Mouse (Mus musculus): ENCODE data around the gene Klhl30. TPM values are rescaled to one million over a fixed set of nuclear protein-coding genes. Genes with fewer than 3 reads are reported as not detected.

The Klhl30 gene
- polyA plus RNA-seq, 1 experiment from 2014 or later: 0.55 TPM

GRCm38 (mm10) chr1:91321760-91322438 is 28.9 kb upstream of the Klhl30 start, which contains the start of gene Espnl:
Gene Espnl, plus strand, starts transcription at chr1:91322075.
- Histone ChIP-seq H3K4me2 (ENCODE audit: low read depth, low read length) (no peak within 1 kb of the TSS), H3K4me1 (ENCODE audit: control insufficient read depth, insufficient read depth, low read length) (no peaks in the 10 kb centered on the region), H3K27me3 (ENCODE audit: control insufficient read depth, insufficient read depth, low read length) (no peaks in the 10 kb centered on the region), H3K27ac (replicated peaks; ENCODE audit: low read depth, low read length) (no peak within 1 kb of the TSS), H3K9ac (replicated peaks; ENCODE audit: low read length) (peak within 1 kb of the TSS; percentile 6; the same call in 1 of the 2 replicates), H3K4me3 (ENCODE audit: low read depth, low read length) (no peak within 1 kb of the TSS), H3K9me3 (replicated peaks; ENCODE audit: control insufficient read depth, low read length) (no peaks in the 10 kb centered on the region), H3K36me3 (replicated peaks; ENCODE audit: control insufficient read depth, insufficient read depth, low read depth, low read length) (no peaks in the 10 kb centered on the region)
- DNase-seq (ENCODE audit: low spot score): no peak
- ATAC-seq (replicated peaks; ENCODE audit: insufficient number of reproducible peaks, low FRiP score, low TSS enrichment, low read depth): no peak
- 66% methylated on average over 19 of the region's 19 CpGs for WGBS

- Histone ChIP-seq H3K9me3 (replicated peaks; ENCODE audit: control insufficient read depth, low read length) (no peaks in the 10 kb centered on the region), H3K4me3 (ENCODE audit: low read depth, low read length) (no peak overlapping the region), H3K4me2 (ENCODE audit: low read depth, low read length) (no peak overlapping the region), H3K36me3 (replicated peaks; ENCODE audit: control insufficient read depth, insufficient read depth, low read depth, low read length) (no peaks in the 10 kb centered on the region), H3K9ac (replicated peaks; ENCODE audit: low read length) (no peak overlapping the region), H3K4me1 (ENCODE audit: control insufficient read depth, insufficient read depth, low read length) (no peaks in the 10 kb centered on the region), H3K27me3 (ENCODE audit: control insufficient read depth, insufficient read depth, low read length) (no peaks in the 10 kb centered on the region), H3K27ac (replicated peaks; ENCODE audit: low read depth, low read length) (no peak overlapping the region)
- WGBS: 61% methylated on average over 2 of the region's 2 CpGs
- DNase-seq (ENCODE audit: low spot score): no peak
- no peak for ATAC-seq (replicated peaks; ENCODE audit: insufficient number of reproducible peaks, low FRiP score, low TSS enrichment, low read depth)
These were observed 26.2 kb upstream of the Klhl30 start for GRCm38 (mm10) chr1:91324646-91325045.

- Histone ChIP-seq H3K27me3 (ENCODE audit: control insufficient read depth, insufficient read depth, low read length) (no peaks in the 10 kb centered on the region), H3K9me3 (replicated peaks; ENCODE audit: control insufficient read depth, low read length) (no peaks in the 10 kb centered on the region), H3K9ac (replicated peaks; ENCODE audit: low read length) (no peak overlapping the region), H3K27ac (replicated peaks; ENCODE audit: low read depth, low read length) (no peak overlapping the region), H3K4me3 (ENCODE audit: low read depth, low read length) (no peak overlapping the region), H3K36me3 (replicated peaks; ENCODE audit: control insufficient read depth, insufficient read depth, low read depth, low read length) (no peaks in the 10 kb centered on the region), H3K4me2 (ENCODE audit: low read depth, low read length) (no peak overlapping the region), H3K4me1 (ENCODE audit: control insufficient read depth, insufficient read depth, low read length) (no peaks in the 10 kb centered on the region)
- ATAC-seq (replicated peaks; ENCODE audit: insufficient number of reproducible peaks, low FRiP score, low TSS enrichment, low read depth) (no peak), DNase-seq (ENCODE audit: low spot score) (no peak)
- WGBS: 63% methylated on average over 4 of the region's 4 CpGs
These were observed 25.3 kb upstream of the Klhl30 start for GRCm38 (mm10) chr1:91325488-91326042.

GRCm38 (mm10) chr1:91332102-91332501 is 18.7 kb upstream of the Klhl30 start:
- 59% methylated on average over 4 of the region's 4 CpGs for WGBS
- Histone ChIP-seq H3K9me3 (replicated peaks; ENCODE audit: control insufficient read depth, low read length) (no peaks in the 10 kb centered on the region), H3K36me3 (replicated peaks; ENCODE audit: control insufficient read depth, insufficient read depth, low read depth, low read length) (no peaks in the 10 kb centered on the region), H3K4me1 (ENCODE audit: control insufficient read depth, insufficient read depth, low read length) (no peaks in the 10 kb centered on the region), H3K4me2 (ENCODE audit: low read depth, low read length) (no peak overlapping the region), H3K27ac (replicated peaks; ENCODE audit: low read depth, low read length) (no peak overlapping the region), H3K27me3 (ENCODE audit: control insufficient read depth, insufficient read depth, low read length) (no peaks in the 10 kb centered on the region), H3K4me3 (ENCODE audit: low read depth, low read length) (no peak overlapping the region), H3K9ac (replicated peaks; ENCODE audit: low read length) (no peak overlapping the region)
- ATAC-seq (replicated peaks; ENCODE audit: insufficient number of reproducible peaks, low FRiP score, low TSS enrichment, low read depth) (no peak), DNase-seq (ENCODE audit: low spot score) (no peak)

- DNase-seq (ENCODE audit: low spot score) (no peak), ATAC-seq (replicated peaks; ENCODE audit: insufficient number of reproducible peaks, low FRiP score, low TSS enrichment, low read depth) (no peak)
- H3K4me3 ChIP-seq (ENCODE audit: low read depth, low read length): no peak overlapping the region
- no peaks in the 10 kb centered on the region for H3K4me1 ChIP-seq (ENCODE audit: control insufficient read depth, insufficient read depth, low read length)
- H3K27me3 ChIP-seq (ENCODE audit: control insufficient read depth, insufficient read depth, low read length): no peaks in the 10 kb centered on the region
- H3K27ac ChIP-seq (replicated peaks; ENCODE audit: low read depth, low read length): no peak overlapping the region
- H3K4me2 ChIP-seq (ENCODE audit: low read depth, low read length): no peak overlapping the region
- H3K9me3 ChIP-seq (replicated peaks; ENCODE audit: control insufficient read depth, low read length): no peaks in the 10 kb centered on the region
- H3K36me3 ChIP-seq (replicated peaks; ENCODE audit: control insufficient read depth, insufficient read depth, low read depth, low read length): no peaks in the 10 kb centered on the region
- no peak overlapping the region for H3K9ac ChIP-seq (replicated peaks; ENCODE audit: low read length)
These were observed 17.2 kb upstream of the Klhl30 start for GRCm38 (mm10) chr1:91333582-91333981.

- H3K27me3 ChIP-seq (ENCODE audit: control insufficient read depth, insufficient read depth, low read length): no peaks in the 10 kb centered on the region
- H3K27ac ChIP-seq (replicated peaks; ENCODE audit: low read depth, low read length): no peak overlapping the region
- no peak for DNase-seq (ENCODE audit: low spot score)
- no peak for ATAC-seq (replicated peaks; ENCODE audit: insufficient number of reproducible peaks, low FRiP score, low TSS enrichment, low read depth)
- no peaks in the 10 kb centered on the region for H3K36me3 ChIP-seq (replicated peaks; ENCODE audit: control insufficient read depth, insufficient read depth, low read depth, low read length)
- no peak overlapping the region for H3K9ac ChIP-seq (replicated peaks; ENCODE audit: low read length)
- WGBS: 86% methylated on average over 7 of the region's 7 CpGs
- H3K9me3 ChIP-seq (replicated peaks; ENCODE audit: control insufficient read depth, low read length): no peaks in the 10 kb centered on the region
- no peak overlapping the region for H3K4me3 ChIP-seq (ENCODE audit: low read depth, low read length)
- no peak overlapping the region for H3K4me2 ChIP-seq (ENCODE audit: low read depth, low read length)
- no peaks in the 10 kb centered on the region for H3K4me1 ChIP-seq (ENCODE audit: control insufficient read depth, insufficient read depth, low read length)
These were observed 13.5 kb upstream of the Klhl30 start for GRCm38 (mm10) chr1:91337355-91337754.

GRCm38 (mm10) chr1:91344001-91344400 is 6.8 kb upstream of the Klhl30 start:
- Histone ChIP-seq H3K36me3 (replicated peaks; ENCODE audit: control insufficient read depth, insufficient read depth, low read depth, low read length) (no peaks in the 10 kb centered on the region), H3K27ac (replicated peaks; ENCODE audit: low read depth, low read length) (no peak overlapping the region), H3K9me3 (replicated peaks; ENCODE audit: control insufficient read depth, low read length) (no peaks in the 10 kb centered on the region), H3K9ac (replicated peaks; ENCODE audit: low read length) (no peak overlapping the region), H3K27me3 (ENCODE audit: control insufficient read depth, insufficient read depth, low read length) (peaks cover 38% of the 10 kb centered on the region), H3K4me1 (ENCODE audit: control insufficient read depth, insufficient read depth, low read length) (peaks cover 4% of the 10 kb centered on the region), H3K4me2 (ENCODE audit: low read depth, low read length) (no peak overlapping the region), H3K4me3 (ENCODE audit: low read depth, low read length) (no peak overlapping the region)
- DNase-seq (ENCODE audit: low spot score) (no peak), ATAC-seq (replicated peaks; ENCODE audit: insufficient number of reproducible peaks, low FRiP score, low TSS enrichment, low read depth) (no peak)
- WGBS: 64% methylated on average over 3 of the region's 3 CpGs

GRCm38 (mm10) chr1:91344921-91345685 is 5.7 kb upstream of the Klhl30 start:
- no peak overlapping the region; the same call in 1 of the 2 replicates for H3K9ac ChIP-seq (replicated peaks; ENCODE audit: low read length)
- 2% methylated on average over 66 of the region's 68 CpGs for WGBS
- DNase-seq (ENCODE audit: low spot score): peak; percentile 48
- no peaks in the 10 kb centered on the region for H3K9me3 ChIP-seq (replicated peaks; ENCODE audit: control insufficient read depth, low read length)
- H3K4me3 ChIP-seq (ENCODE audit: low read depth, low read length): peak overlapping the region; percentile 24
- peaks cover 38% of the 10 kb centered on the region for H3K27me3 ChIP-seq (ENCODE audit: control insufficient read depth, insufficient read depth, low read length)
- H3K36me3 ChIP-seq (replicated peaks; ENCODE audit: control insufficient read depth, insufficient read depth, low read depth, low read length): no peaks in the 10 kb centered on the region
- ATAC-seq (replicated peaks; ENCODE audit: insufficient number of reproducible peaks, low FRiP score, low TSS enrichment, low read depth): 0 out of 2 replicates have a peak, but pooled peaks have one; percentile 41
- no peak overlapping the region; the same call in 1 of the 2 replicates for H3K27ac ChIP-seq (replicated peaks; ENCODE audit: low read depth, low read length)
- H3K4me2 ChIP-seq (ENCODE audit: low read depth, low read length): peak overlapping the region; percentile 57
- peaks cover 4% of the 10 kb centered on the region for H3K4me1 ChIP-seq (ENCODE audit: control insufficient read depth, insufficient read depth, low read length)

Data from embryonic facial prominence, embryonic 11.5 days (tissue).